18 mouse cellular contexts compared by ENCODE assay signal in genomic region chr15:97532346-97532910, GRCm38 (mm10).
DNase-seq lines count a peak whose midpoint lies in the region; ATAC-seq and TF ChIP-seq lines count a peak whose summit lies in the region.
"Had no signal": no experiment of that assay in that cellular context is flagged by ENCODE, and none has a peak within 500 bp of the region (broad histone marks: within the 10 kb centered on the region; RNA-seq: fewer than 3 reads in every experiment).

No protein-coding gene starts in this region.

- peak; percentile 18 for DNase-seq in lung, postnatal 10 days
- DNase-seq in lung, adult 18-20 months = no peak
- DNase-seq in CH12.LX (ENCODE audit: extremely low read depth) (peak; percentile 17), MN1 (ENCODE audit: low spot score) (no peak)
- DNase-seq in c-Kit-positive CD71-positive TER-119-negative erythroid progenitor cells, embryonic 14.5 days (ENCODE audit: low read depth) = peak; percentile 3
- peak; percentile 55 for DNase-seq in thymus, postnatal 14 days
- DNase-seq in right cerebral cortex, postnatal 25 days = no peak
- DNase-seq: cerebellum, adult 11 months; cerebellum, postnatal 25 days; heart, adult 18-20 months; kidney, adult 18-20 months; kidney, postnatal 25 days; retina, postnatal 1 day had no signal

- WGBS in midbrain, embryonic 15.5 days = 55% methylated on average over 10 of the region's 10 CpGs

- no peak overlapping the region for H3K9ac ChIP-seq in CH12.LX (ENCODE audit: insufficient read depth, low read depth)
- no peak overlapping the region for H3K9ac ChIP-seq in midbrain, embryonic 15.5 days
- H3K9ac ChIP-seq: embryonic facial prominence, embryonic 13.5 days; hindbrain, embryonic 15.5 days had no signal

- TF ChIP-seq RAD21 in CH12.LX (IDR thresholded peaks at IDR 0.05; ENCODE audit: low read depth, low read length) = no peak

- no peaks in the 10 kb centered on the region for H3K36me3 ChIP-seq in CH12.LX (replicated peaks in 1 of 2; ENCODE audit: control insufficient read depth in 1 of 2, insufficient read depth in 1 of 2, low read length in 1 of 2)
- no peaks in the 10 kb centered on the region for H3K36me3 ChIP-seq in midbrain, embryonic 15.5 days (replicated peaks)
- H3K36me3 ChIP-seq: embryonic facial prominence, embryonic 13.5 days; hindbrain, embryonic 15.5 days had no signal

- dilution Hi-C loops in CH12.LX (cut with MboI; ENCODE audit: extremely low pct_ligation_motif_present, extremely low pct_unique_long_range_greater_than_20kb, low sequenced_read_pairs) = no loop called here

- no peak for TF ChIP-seq POLR2A in CH12.LX (IDR thresholded peaks at IDR 0.05; ENCODE audit: low read depth, low read length)

- H3K27me3 ChIP-seq in CH12.LX (replicated peaks) = no peaks in the 10 kb centered on the region
- no peaks in the 10 kb centered on the region for H3K27me3 ChIP-seq in midbrain, embryonic 15.5 days (replicated peaks)
- H3K27me3 ChIP-seq: embryonic facial prominence, embryonic 13.5 days; hindbrain, embryonic 15.5 days had no signal

- H3K9me3 ChIP-seq in CH12.LX (replicated peaks; ENCODE audit: low read length) = peaks cover 3% of the 10 kb centered on the region
- H3K9me3 ChIP-seq in midbrain, embryonic 15.5 days = no peaks in the 10 kb centered on the region
- H3K9me3 ChIP-seq: embryonic facial prominence, embryonic 13.5 days; hindbrain, embryonic 15.5 days had no signal

- ATAC-seq in midbrain, embryonic 15.5 days (replicated peaks) = no peak
- ATAC-seq: forebrain, embryonic 14.5 days had no signal

- H3K79me2 ChIP-seq in CH12.LX (replicated peaks; ENCODE audit: control insufficient read depth, extremely low read depth, insufficient read depth, poor library complexity, severe bottlenecking) = no peaks in the 10 kb centered on the region

- H3K4me3 ChIP-seq in CH12.LX (replicated peaks in 1 of 3; ENCODE audit: low read depth in 2 of 3, low read length in 2 of 3, poor library complexity in 1 of 3) = no peak overlapping the region
- H3K4me3 ChIP-seq in midbrain, embryonic 15.5 days = no peak overlapping the region
- H3K4me3 ChIP-seq: embryonic facial prominence, embryonic 13.5 days; hindbrain, embryonic 15.5 days had no signal

- TF ChIP-seq CTCF in CH12.LX (conservative IDR thresholded peaks at IDR 0.05 in 1 of 2, IDR thresholded peaks at IDR 0.05 in 1 of 2; ENCODE audit: low read depth in 2 of 2, low read length in 2 of 2) = no peak

- no peak for TF ChIP-seq EP300 in CH12.LX (IDR thresholded peaks at IDR 0.05; ENCODE audit: low read length)

- no peak overlapping the region for H3K27ac ChIP-seq in CH12.LX (ENCODE audit: insufficient read depth, low read depth)
- H3K27ac ChIP-seq in midbrain, embryonic 15.5 days = no peak overlapping the region
- H3K27ac ChIP-seq: embryonic facial prominence, embryonic 13.5 days; hindbrain, embryonic 15.5 days had no signal

- H3K4me1 ChIP-seq in CH12.LX (ENCODE audit: control insufficient read depth in 1 of 2, insufficient read depth in 2 of 2) = no peaks in the 10 kb centered on the region
- H3K4me1 ChIP-seq in midbrain, embryonic 15.5 days = peaks cover 7% of the 10 kb centered on the region

- no peak overlapping the region for H3K4me2 ChIP-seq in CH12.LX (ENCODE audit: insufficient read depth, low read depth, poor library complexity, severe bottlenecking)
- H3K4me2 ChIP-seq in midbrain, embryonic 15.5 days = no peak overlapping the region
- H3K4me2 ChIP-seq: embryonic facial prominence, embryonic 13.5 days; hindbrain, embryonic 15.5 days; liver, embryonic 11.5 days had no signal

- in situ Hi-C loops in CH12.LX (cut with MboI; ENCODE audit: low pct_ligation_motif_present, low pct_unique_long_range_greater_than_20kb, low sequenced_read_pairs) = no loop called here

TF ChIP-seq in CH12.LX, 34 proteins besides CTCF, POLR2A, EP300 and RAD21:
- TF ChIP-seq MAX (IDR thresholded peaks at IDR 0.05; ENCODE audit: low read length) (no peak), MEF2A (IDR thresholded peaks at IDR 0.05; ENCODE audit: borderline replicate concordance, low read depth, low read length) (no peak), UBTF (IDR thresholded peaks at IDR 0.05; ENCODE audit: low read depth, low read length) (no peak), MAZ (IDR thresholded peaks at IDR 0.05; ENCODE audit: low read depth, low read length) (no peak), TBP (conservative IDR thresholded peaks at IDR 0.05; ENCODE audit: low read depth, low read length) (no peak)

Comparison
In these comparisons a context has a peak if more than half of its experiments do, and no peak if none do; other contexts are left out.
1. DNase-seq: peak in lung, postnatal 10 days (single experiment), CH12.LX (single experiment), c-Kit-positive CD71-positive TER-119-negative erythroid progenitor cells, embryonic 14.5 days (single experiment) and thymus, postnatal 14 days (single experiment); none in lung, adult 18-20 months (0 of 2), right cerebral cortex, postnatal 25 days (single experiment) and MN1 (single experiment).